Mouse (Mus musculus) adipose tissue, adult 10 weeks (tissue): Measurements from ENCODE around the gene Abcc9. TPM values are rescaled to one million over a fixed set of nuclear protein-coding genes. Genes with fewer than 3 reads are reported as not detected.

Source experiments
- polyA plus RNA-seq: library from polyadenylated mRNA; stranded (reverse); fragments of 350-450 nt; fragmentation: Illumina TruSeq; extraction: RNeasy Lipid Tissue Mini Kit (QIAGEN cat#74804); gene quantifications from one replicate; pipeline ENCODE4 v1.2.3, GENCODE M21; 2014; ENCODE audit warnings: low read depth, low replicate concordance

Abcc9 gene
- 10.3 TPM for polyA plus RNA-seq

GRCm38 (mm10) chr6:142701652-142702637 lies at the start of gene Abcc9:
TSS of gene Abcc9 (minus strand) at chr6:142702315.

GRCm38 (mm10) chr6:142571055-142571618 lies 131.0 kb downstream of the Abcc9 start, which contains the start of gene Kcnj8:
TSS of gene Kcnj8 (minus strand) at chr6:142571614.

Other genes with a start within 250 kb of the Abcc9 start
- 1.9 TPM for gene Gys2, start 229.2 kb downstream of the Abcc9 start, polyA plus RNA-seq
- gene Ldhb, start 194.4 kb downstream of the Abcc9 start, polyA plus RNA-seq = 209 TPM
- 10.3 TPM for gene Kcnj8, start 130.7 kb downstream of the Abcc9 start, polyA plus RNA-seq
- 36.5 TPM for gene Cmas, start 54.4 kb upstream of the Abcc9 start, polyA plus RNA-seq
- gene Sult6b2, start 102.2 kb upstream of the Abcc9 start, polyA plus RNA-seq = not detected